Mouse (Mus musculus) c-Kit-positive CD71-negative TER-119-negative erythroid progenitor cells, embryonic 14.5 days (primary cell): Measurements from ENCODE around the gene Myo5c.

Experiments used
- DNase-seq: peaks from one replicate; pipeline ENCODE4 v3.0.0-alpha.2; 2013; ENCODE audit warnings: low read depth

The Myo5c gene

GRCm38 (mm10) chr9:75322099-75322885 is 90.5 kb downstream of the Myo5c start:
- DNase-seq: no peak

GRCm38 (mm10) chr9:75328047-75328446 is 96.2 kb downstream of the Myo5c start:
- DNase-seq: no peak

GRCm38 (mm10) chr9:75330821-75331220 is 99.0 kb downstream of the Myo5c start:
- no peak for DNase-seq

- DNase-seq: no peak
These were observed 102.6 kb downstream of the Myo5c start for GRCm38 (mm10) chr9:75334440-75334839.

- DNase-seq: no peak
These were observed 106.2 kb downstream of the Myo5c start for GRCm38 (mm10) chr9:75338016-75338415.

- DNase-seq: no peak
These were observed 110.6 kb downstream of the Myo5c start for GRCm38 (mm10) chr9:75342433-75342832.

GRCm38 (mm10) chr9:75347458-75347857 is 115.6 kb downstream of the Myo5c start, which contains the start of gene Bcl2l10:
Bcl2l10 (plus strand) TSS chr9:75347758.
- DNase-seq: no peak

- no peak for DNase-seq
These were observed 116.2 kb downstream of the Myo5c start for GRCm38 (mm10) chr9:75348066-75348465.

GRCm38 (mm10) chr9:75348641-75349040 is 116.8 kb downstream of the Myo5c start:
- DNase-seq: no peak

- no peak for DNase-seq
These were observed 121.3 kb downstream of the Myo5c start for GRCm38 (mm10) chr9:75353094-75353493.
